Mouse (Mus musculus) CH12.LX (cell line): ENCODE measurements around the gene Lcor.

Experiments used
- CHD2 ChIP-seq: IDR thresholded peaks from 2 replicates; pipeline ENCODE4 v1.6.1; 2011; ENCODE audit warnings: low read length, improper control_type of control experiment
- CTCF ChIP-seq, 2 experiments: IDR thresholded peaks in 1 of 2; conservative IDR thresholded peaks in 1 of 2; 2 replicates each; pipeline ENCODE4 v1.5.1; 2011 to 2012; ENCODE audit warnings: low read depth in 2 of 2, low read length in 2 of 2, improper control_type of control experiment in 1 of 2, inconsistent platforms in 1 of 2, mild to moderate bottlenecking in 1 of 2, moderate library complexity in 1 of 2
- ELF1 ChIP-seq: IDR thresholded peaks from 2 replicates; pipeline ENCODE4 v1.6.1; 2014; ENCODE audit warnings: low read depth, mild to moderate bottlenecking, inconsistent platforms, low read length, improper control_type of control experiment
- EP300 ChIP-seq: IDR thresholded peaks from 2 replicates; pipeline ENCODE4 v1.6.1; 2011; ENCODE audit warnings: low read length, improper control_type of control experiment
- MAX ChIP-seq: IDR thresholded peaks from 2 replicates; pipeline ENCODE4 v1.6.1; 2011; ENCODE audit warnings: low read length, improper control_type of control experiment
- PAX5 ChIP-seq: IDR thresholded peaks from 2 replicates; pipeline ENCODE4 v1.6.1; 2012; ENCODE audit warnings: low read length, inconsistent platforms, mixed read lengths
- POLR2A ChIP-seq: IDR thresholded peaks from 2 replicates; pipeline ENCODE4 v1.6.1; 2011; ENCODE audit warnings: low read depth, mild to moderate bottlenecking, improper control_type of control experiment, low read length
- TBP ChIP-seq: conservative IDR thresholded peaks from 2 replicates; pipeline ENCODE4 v1.6.1; 2011; ENCODE audit warnings: low read depth, low read length, improper control_type of control experiment
- USF2 ChIP-seq: conservative IDR thresholded peaks from 2 replicates; pipeline ENCODE4 v1.6.1; 2011; ENCODE audit warnings: low read depth, low read length, improper control_type of control experiment

DNA sequence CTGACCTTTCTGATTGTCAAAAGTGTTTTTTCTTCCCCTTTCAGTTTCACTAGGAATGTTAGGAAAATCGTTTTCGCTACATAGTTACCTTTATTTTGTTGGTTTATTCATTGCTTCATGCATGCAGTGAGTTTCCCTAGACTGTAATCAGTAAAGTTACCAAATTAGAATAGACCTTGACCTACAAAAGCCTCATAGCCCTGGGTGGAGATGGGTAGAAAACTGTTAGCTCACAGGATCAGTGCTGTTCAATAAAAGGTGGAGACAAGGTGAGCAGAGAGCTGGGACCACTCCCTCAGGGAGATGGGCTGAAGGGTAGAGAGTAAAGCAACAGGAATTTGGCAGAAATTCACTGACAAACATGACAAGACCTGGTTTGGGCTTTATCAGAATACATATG, 91.3 kb downstream of the Lcor start:
- TF ChIP-seq EP300 (no peak), CTCF (conservative IDR thresholded peaks at IDR 0.05 in 1 of 2, IDR thresholded peaks at IDR 0.05 in 1 of 2; ENCODE audit: low read depth in 2 of 2, low read length in 2 of 2) (no peak), CHD2 (no peak), POLR2A (no peak), TBP (no peak), MAX (no peak), USF2 (no peak), PAX5 (no peak), ELF1 (no peak)
